Mouse (Mus musculus): Measurements from ENCODE around the gene Glod5. TPM values are rescaled to one million over a fixed set of nuclear protein-coding genes. Genes with fewer than 3 reads are reported as not detected.

Gene Glod5
- polyA plus RNA-seq, 1 experiment from 2014 or later: 0.53 TPM

DNA sequence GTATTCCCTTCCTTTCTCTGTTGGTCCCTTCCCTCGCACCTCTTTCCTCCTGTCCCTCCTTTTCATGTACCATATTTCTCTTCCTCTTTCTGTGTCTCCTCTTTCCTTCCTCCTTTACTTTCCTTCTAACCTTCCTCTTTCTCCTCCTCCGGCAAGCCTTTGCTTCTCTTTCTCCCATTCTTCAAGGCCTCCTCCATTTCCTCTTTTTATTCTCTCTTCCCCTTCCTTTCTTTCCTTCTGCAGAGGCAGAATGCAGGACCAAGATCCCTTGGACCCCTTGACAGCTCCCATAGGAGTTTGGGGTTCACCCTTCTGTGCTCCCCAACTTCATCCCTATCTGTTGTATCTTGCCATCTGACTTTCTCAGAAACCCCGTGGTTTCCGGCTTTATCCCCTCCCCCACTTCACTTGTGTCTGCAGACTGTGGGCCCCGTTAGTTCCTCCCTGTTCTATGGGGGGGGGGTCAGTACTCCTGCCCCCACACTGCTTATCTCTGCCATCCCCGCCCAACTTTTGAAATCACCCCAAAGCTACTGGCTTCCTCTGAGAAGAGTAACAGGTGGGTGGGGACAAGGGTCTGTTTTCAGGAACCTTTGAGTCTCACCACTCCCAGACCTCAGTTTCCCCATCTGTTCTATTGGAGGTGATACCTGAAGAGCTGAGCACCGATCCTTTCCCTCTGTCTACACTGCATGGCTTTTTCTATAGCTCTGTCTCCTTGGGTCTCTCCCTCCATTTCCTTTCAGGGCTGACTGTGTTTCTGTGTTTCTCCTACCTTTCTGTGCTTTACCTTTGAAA is 54.3 kb downstream of the Glod5 start:
- no peaks in the 10 kb centered on the region for H3K27me3 ChIP-seq (replicated peaks; ENCODE audit: control insufficient read depth, insufficient read depth, low read length)
- WGBS: 44% methylated on average over 7 of the region's 7 CpGs
- no peak for ATAC-seq (replicated peaks; ENCODE audit: low FRiP score)
- H3K36me3 ChIP-seq (ENCODE audit: control insufficient read depth, insufficient read depth, low read length): no peaks in the 10 kb centered on the region
- peak overlapping the region; percentile 67 for H3K4me2 ChIP-seq
- no peak for DNase-seq (ENCODE audit: low spot score)
- H3K9me3 ChIP-seq (ENCODE audit: control insufficient read depth, low read length): no peaks in the 10 kb centered on the region
- peak overlapping the region; percentile 45 for H3K4me3 ChIP-seq (ENCODE audit: low read depth, low read length)
- H3K9ac ChIP-seq (ENCODE audit: low read depth, low read length): no peak overlapping the region
- H3K4me1 ChIP-seq (replicated peaks; ENCODE audit: control insufficient read depth, insufficient read depth, low read length): 0 out of 2 replicates have a peak, but pooled peaks cover 2% of the 10 kb centered on the region
- H3K27ac ChIP-seq (ENCODE audit: low read depth, low read length): peak overlapping the region; percentile 58; the same call in 1 of the 2 replicates

- H3K4me1 ChIP-seq (replicated peaks; ENCODE audit: control insufficient read depth, insufficient read depth, low read length): no peaks in the 10 kb centered on the region
- ATAC-seq (replicated peaks; ENCODE audit: low FRiP score): no peak
- H3K9ac ChIP-seq (ENCODE audit: low read depth, low read length): no peak overlapping the region
- no peak overlapping the region for H3K4me3 ChIP-seq (ENCODE audit: low read depth, low read length)
- H3K36me3 ChIP-seq (ENCODE audit: control insufficient read depth, insufficient read depth, low read length): no peaks in the 10 kb centered on the region
- no peak overlapping the region for H3K27ac ChIP-seq (ENCODE audit: low read depth, low read length)
- WGBS: 90% methylated on average over 9 of the region's 9 CpGs
- no peak overlapping the region for H3K4me2 ChIP-seq
- no peaks in the 10 kb centered on the region for H3K9me3 ChIP-seq (ENCODE audit: control insufficient read depth, low read length)
- DNase-seq (ENCODE audit: low spot score): no peak
- H3K27me3 ChIP-seq (replicated peaks; ENCODE audit: control insufficient read depth, insufficient read depth, low read length): no peaks in the 10 kb centered on the region
These were observed 59.4 kb downstream of the Glod5 start for GRCm38 (mm10) chrX:7958868-7959267.

Other genes starting within 250 kb of the Glod5 start
- gene Gripap1, start 228.7 kb downstream of the Glod5 start, polyA plus RNA-seq (2014; fragmentation: Nextera tagmentation; extraction: Ambion mirVana): 45.0 and 47.2 TPM in 2 replicates
- gene Kcnd1, start 196.2 kb downstream of the Glod5 start, polyA plus RNA-seq (2014; fragmentation: Nextera tagmentation; extraction: Ambion mirVana): 0.84 and 0.94 TPM in 2 replicates
- 32.2 and 33.1 TPM in 2 replicates for gene Otud5, start 177.1 kb downstream of the Glod5 start, polyA plus RNA-seq (2014; fragmentation: Nextera tagmentation; extraction: Ambion mirVana)
- 6.8 and 8.5 TPM in 2 replicates for gene Pim2, start 140.2 kb downstream of the Glod5 start, polyA plus RNA-seq (2014; fragmentation: Nextera tagmentation; extraction: Ambion mirVana)
- gene Slc35a2, start 134.5 kb downstream of the Glod5 start, polyA plus RNA-seq (2014; fragmentation: Nextera tagmentation; extraction: Ambion mirVana): 12.5 and 14.4 TPM in 2 replicates
- 91.5 and 95.3 TPM in 2 replicates for gene Pqbp1, start 119.2 kb downstream of the Glod5 start, polyA plus RNA-seq (2014; fragmentation: Nextera tagmentation; extraction: Ambion mirVana)
- 153 and 156 TPM in 2 replicates for gene Timm17b, start 119.1 kb downstream of the Glod5 start, polyA plus RNA-seq (2014; fragmentation: Nextera tagmentation; extraction: Ambion mirVana)
- gene Gm10491, start 110.7 kb downstream of the Glod5 start, polyA plus RNA-seq (2014; fragmentation: Nextera tagmentation; extraction: Ambion mirVana): not detected in 2 replicates
- gene Gm10490, start 109.0 kb downstream of the Glod5 start, polyA plus RNA-seq (2014; fragmentation: Nextera tagmentation; extraction: Ambion mirVana): not detected in 2 replicates
- gene Pcsk1n, start 98.7 kb downstream of the Glod5 start, polyA plus RNA-seq (2014; fragmentation: Nextera tagmentation; extraction: Ambion mirVana): 0.56 and 0.67 TPM in 2 replicates
- gene Eras, start 89.9 kb downstream of the Glod5 start, polyA plus RNA-seq (2014; fragmentation: Nextera tagmentation; extraction: Ambion mirVana): not detected in 2 replicates
- gene Hdac6, start 70.6 kb downstream of the Glod5 start, polyA plus RNA-seq (2014; fragmentation: Nextera tagmentation; extraction: Ambion mirVana): 21.1 and 22.5 TPM in 2 replicates
- gene Gata1, start 40.4 kb downstream of the Glod5 start, polyA plus RNA-seq (2014; fragmentation: Nextera tagmentation; extraction: Ambion mirVana): 157 and 162 TPM in 2 replicates
- gene Suv39h1, start 56.3 kb upstream of the Glod5 start, polyA plus RNA-seq (2014; fragmentation: Nextera tagmentation; extraction: Ambion mirVana): 81.5 and 83.6 TPM in 2 replicates
- 6.5 and 6.7 TPM in 2 replicates for gene Was, start 72.0 kb upstream of the Glod5 start, polyA plus RNA-seq (2014; fragmentation: Nextera tagmentation; extraction: Ambion mirVana)
- gene Wdr13, start 114.4 kb upstream of the Glod5 start, polyA plus RNA-seq (2014; fragmentation: Nextera tagmentation; extraction: Ambion mirVana): 15.9 and 17.7 TPM in 2 replicates
- gene Rbm3, start 127.4 kb upstream of the Glod5 start, polyA plus RNA-seq (2014; fragmentation: Nextera tagmentation; extraction: Ambion mirVana): 469 and 471 TPM in 2 replicates
- 10.5 and 11.1 TPM in 2 replicates for gene Tbc1d25, start 157.7 kb upstream of the Glod5 start, polyA plus RNA-seq (2014; fragmentation: Nextera tagmentation; extraction: Ambion mirVana)
- 54.7 and 55.6 TPM in 2 replicates for gene Ebp, start 175.0 kb upstream of the Glod5 start, polyA plus RNA-seq (2014; fragmentation: Nextera tagmentation; extraction: Ambion mirVana)
- 2.4 and 2.8 TPM in 2 replicates for gene Porcn, start 188.0 kb upstream of the Glod5 start, polyA plus RNA-seq (2014; fragmentation: Nextera tagmentation; extraction: Ambion mirVana)
- gene Ftsj1, start 233.9 kb upstream of the Glod5 start, polyA plus RNA-seq (2014; fragmentation: Nextera tagmentation; extraction: Ambion mirVana): 59.6 and 62.7 TPM in 2 replicates

All from liver, embryonic 11.5 days (tissue).